Mouse (Mus musculus) midbrain, embryonic 12.5 days (tissue): ENCODE measurements around the gene Pepd. TPM values are rescaled to one million over a fixed set of nuclear protein-coding genes. Genes with fewer than 3 reads are reported as not detected.

ENCODE experiments used
- ATAC-seq: fragments of 200-750 bp; cut with Nextera tagmentation; 2 replicates; pipeline ENCODE4 v1.8.0; 2017; ENCODE audit warnings: low read depth, moderate TSS enrichment, moderate library complexity; ENCODE audit not compliant: low FRiP score
- H3K27ac ChIP-seq: fragments of 300-500 bp; sonication (generic); replicated peaks from 2 replicates; pipeline ENCODE4 v1.5.1; 2016; ENCODE audit warnings: mild to moderate bottlenecking
- H3K27me3 ChIP-seq: fragments of 300-500 bp; sonication (generic); 2 replicates; pipeline ENCODE4 v1.6.1; 2016; ENCODE audit warnings: mild to moderate bottlenecking
- H3K36me3 ChIP-seq: fragments of 300-500 bp; sonication (generic); 2 replicates; pipeline ENCODE4 v1.6.1; 2016
- H3K4me1 ChIP-seq: fragments of 300-500 bp; sonication (generic); 2 replicates; pipeline ENCODE4 v1.6.1; 2016
- H3K4me2 ChIP-seq: fragments of 300-500 bp; sonication (generic); replicated peaks from 2 replicates; pipeline ENCODE4 v1.6.1; 2016; ENCODE audit warnings: mild to moderate bottlenecking, moderate library complexity
- H3K4me3 ChIP-seq: fragments of 300-500 bp; sonication (generic); 2 replicates; pipeline ENCODE4 v1.5.1; 2016; ENCODE audit warnings: mild to moderate bottlenecking
- H3K9ac ChIP-seq: fragments of 300-500 bp; sonication (generic); replicated peaks from 2 replicates; pipeline ENCODE4 v1.6.1; 2016; ENCODE audit warnings: mild to moderate bottlenecking, moderate library complexity
- H3K9me3 ChIP-seq: fragments of 300-500 bp; sonication (generic); 2 replicates; pipeline ENCODE4 v1.6.1; 2016; ENCODE audit warnings: mild to moderate bottlenecking
- WGBS: fragments of 180-500 bp; shearing (Covaris S2); methylation state at CpG from one replicate; pipeline ENCODE4 v1.1.7; 2016; 5-methylcytosine and 5-hydroxymethylcytosine counted together
- polyA plus RNA-seq: library from polyadenylated mRNA; unstranded; fragments of >200 nt; fragmentation: Nextera tagmentation; extraction: Ambion mirVana; gene quantifications from 2 replicates; pipeline ENCODE4 v1.2.1, GENCODE M21; 2016

The Pepd gene
- polyA plus RNA-seq, 1 experiment from 2014 or later, result 59.1 TPM

GRCm38 (mm10) chr7:34933142-34933541 lies 21.0 kb downstream of the Pepd start:
- Histone ChIP-seq H3K27me3 (no peaks in the 10 kb centered on the region), H3K4me2 (no peak overlapping the region), H3K9me3 (peaks cover 8% of the 10 kb centered on the region; the same call in 1 of the 2 replicates), H3K4me1 (peaks cover 20% of the 10 kb centered on the region), H3K4me3 (no peak overlapping the region), H3K27ac (no peak overlapping the region), H3K36me3 (peaks cover 13% of the 10 kb centered on the region), H3K9ac (no peak overlapping the region)
- ATAC-seq, result no peak
- 77% methylated on average over 3 of the region's 3 CpGs for WGBS

GRCm38 (mm10) chr7:34936347-34936746 lies 24.2 kb downstream of the Pepd start:
- Histone ChIP-seq H3K9ac (no peak overlapping the region), H3K27ac (no peak overlapping the region), H3K36me3 (peaks cover 13% of the 10 kb centered on the region), H3K9me3 (peaks cover 8% of the 10 kb centered on the region; the same call in 1 of the 2 replicates), H3K4me2 (no peak overlapping the region), H3K27me3 (no peaks in the 10 kb centered on the region), H3K4me3 (no peak overlapping the region), H3K4me1 (peaks cover 32% of the 10 kb centered on the region)
- no peak for ATAC-seq
- WGBS, result 90% methylated on average over 2 of the region's 2 CpGs

- Histone ChIP-seq H3K4me3 (no peak overlapping the region), H3K27ac (peak overlapping the region; percentile 94), H3K36me3 (peaks cover 17% of the 10 kb centered on the region), H3K4me1 (peaks cover 32% of the 10 kb centered on the region), H3K4me2 (peak overlapping the region; percentile 26), H3K9me3 (peaks cover 8% of the 10 kb centered on the region; the same call in 1 of the 2 replicates), H3K9ac (peak overlapping the region; percentile 28; the same call in 1 of the 2 replicates), H3K27me3 (no peaks in the 10 kb centered on the region)
- ATAC-seq, result peak; percentile 50
- 18% methylated on average over 6 of the region's 7 CpGs for WGBS
These were observed 26.6 kb downstream of the Pepd start for GRCm38 (mm10) chr7:34938636-34939261.

- 23% methylated on average over 14 of the region's 14 CpGs for WGBS
- Histone ChIP-seq H3K4me1 (peaks cover 32% of the 10 kb centered on the region), H3K9me3 (peaks cover 8% of the 10 kb centered on the region; the same call in 1 of the 2 replicates), H3K27me3 (no peaks in the 10 kb centered on the region), H3K27ac (peak overlapping the region; percentile 94), H3K4me3 (no peak overlapping the region), H3K36me3 (peaks cover 17% of the 10 kb centered on the region), H3K9ac (peak overlapping the region; percentile 28), H3K4me2 (peak overlapping the region; percentile 26)
- peak; percentile 76 for ATAC-seq
These were observed 27.2 kb downstream of the Pepd start for GRCm38 (mm10) chr7:34939262-34939951.

GRCm38 (mm10) chr7:34939952-34940312 lies 27.8 kb downstream of the Pepd start:
- peaks cover 8% of the 10 kb centered on the region; the same call in 1 of the 2 replicates for H3K9me3 ChIP-seq
- no peaks in the 10 kb centered on the region for H3K27me3 ChIP-seq
- peaks cover 17% of the 10 kb centered on the region for H3K36me3 ChIP-seq
- no peak overlapping the region for H3K4me3 ChIP-seq
- peak overlapping the region; percentile 94 for H3K27ac ChIP-seq
- peaks cover 32% of the 10 kb centered on the region for H3K4me1 ChIP-seq
- no peak overlapping the region for H3K4me2 ChIP-seq
- ATAC-seq, result peak; percentile 53
- peak overlapping the region; percentile 28; the same call in 1 of the 2 replicates for H3K9ac ChIP-seq
- 15% methylated on average over 7 of the region's 7 CpGs for WGBS

GRCm38 (mm10) chr7:34943581-34944123 lies 31.5 kb downstream of the Pepd start:
- Histone ChIP-seq H3K9me3 (no peaks in the 10 kb centered on the region), H3K27ac (no peak overlapping the region), H3K4me2 (no peak overlapping the region), H3K4me1 (peaks cover 46% of the 10 kb centered on the region), H3K9ac (no peak overlapping the region), H3K4me3 (no peak overlapping the region), H3K36me3 (peaks cover 4% of the 10 kb centered on the region; the same call in 1 of the 2 replicates), H3K27me3 (no peaks in the 10 kb centered on the region)
- WGBS, result 77% methylated on average over 4 of the region's 4 CpGs
- ATAC-seq, result no peak

- WGBS, result 26% methylated on average over 7 of the region's 7 CpGs
- peak; percentile 89 for ATAC-seq
- H3K27ac ChIP-seq, result peak overlapping the region; percentile 88
These were observed 34.2 kb downstream of the Pepd start for GRCm38 (mm10) chr7:34946269-34946925.

GRCm38 (mm10) chr7:34954548-34954947 lies 42.4 kb downstream of the Pepd start:
- 0 out of 2 replicates have a peak, but pooled peaks cover 2% of the 10 kb centered on the region for H3K36me3 ChIP-seq
- H3K4me1 ChIP-seq, result peaks cover 7% of the 10 kb centered on the region
- H3K9me3 ChIP-seq, result no peaks in the 10 kb centered on the region
- H3K4me2 ChIP-seq, result no peak overlapping the region
- no peak for ATAC-seq
- H3K9ac ChIP-seq, result no peak overlapping the region
- H3K4me3 ChIP-seq, result no peak overlapping the region
- 85% methylated on average over 9 of the region's 9 CpGs for WGBS
- no peak overlapping the region for H3K27ac ChIP-seq
- H3K27me3 ChIP-seq, result no peaks in the 10 kb centered on the region

More at GRCm38 (mm10) chr7:34946269-34946925, 34.2 kb downstream of the Pepd start:
- no peak overlapping the region for H3K9ac ChIP-seq
- peaks cover 4% of the 10 kb centered on the region; the same call in 1 of the 2 replicates for H3K36me3 ChIP-seq
- H3K4me2 ChIP-seq, result 0 out of 2 replicates have a peak overlapping the region, but pooled peaks have one; percentile 2
- H3K4me3 ChIP-seq, result no peak overlapping the region
- H3K9me3 ChIP-seq, result no peaks in the 10 kb centered on the region
- H3K27me3 ChIP-seq, result no peaks in the 10 kb centered on the region
- H3K4me1 ChIP-seq, result peaks cover 27% of the 10 kb centered on the region

- Histone ChIP-seq H3K27ac (no peak overlapping the region), H3K4me1 (peaks cover 7% of the 10 kb centered on the region), H3K4me3 (no peak overlapping the region), H3K9me3 (no peaks in the 10 kb centered on the region), H3K27me3 (no peaks in the 10 kb centered on the region), H3K9ac (no peak overlapping the region), H3K4me2 (no peak overlapping the region), H3K36me3 (0 out of 2 replicates have a peak, but pooled peaks cover 2% of the 10 kb centered on the region)
- WGBS, result 87% methylated on average over 3 of the region's 3 CpGs
- no peak for ATAC-seq
These were observed 43.1 kb downstream of the Pepd start for GRCm38 (mm10) chr7:34955295-34955694.

GRCm38 (mm10) chr7:34957138-34957537 lies 45.0 kb downstream of the Pepd start:
- Histone ChIP-seq H3K36me3 (0 out of 2 replicates have a peak, but pooled peaks cover 2% of the 10 kb centered on the region), H3K4me3 (no peak overlapping the region), H3K9me3 (no peaks in the 10 kb centered on the region), H3K4me2 (no peak overlapping the region), H3K27ac (no peak overlapping the region), H3K9ac (no peak overlapping the region), H3K4me1 (peaks cover 3% of the 10 kb centered on the region), H3K27me3 (no peaks in the 10 kb centered on the region)
- ATAC-seq, result no peak
- 93% methylated on average over 8 of the region's 8 CpGs for WGBS

- Histone ChIP-seq H3K27ac (no peak overlapping the region), H3K4me3 (no peak overlapping the region), H3K9ac (no peak overlapping the region), H3K4me1 (peaks cover 1% of the 10 kb centered on the region), H3K4me2 (no peak overlapping the region), H3K9me3 (no peaks in the 10 kb centered on the region), H3K27me3 (no peaks in the 10 kb centered on the region), H3K36me3 (no peaks in the 10 kb centered on the region)
- no peak for ATAC-seq
- 83% methylated on average over 11 of the region's 11 CpGs for WGBS
These were observed 51.9 kb downstream of the Pepd start for GRCm38 (mm10) chr7:34963889-34964645.
